Mouse (Mus musculus): ENCODE results near the gene Eef1b2. TPM values are rescaled to one million over a fixed set of nuclear protein-coding genes. Genes with fewer than 3 reads are reported as not detected.

Eef1b2 gene
- polyA plus RNA-seq, 1 experiment: 206 TPM

GRCm38 (mm10) chr1:63188536-63188935 lies 11.9 kb downstream of the Eef1b2 start:
- TF ChIP-seq GATA1 (IDR thresholded peaks at IDR 0.05; ENCODE audit: borderline replicate concordance, low read length) (no peak), FLI1 (IDR thresholded peaks at IDR 0.05; ENCODE audit: low read length) (no peak)
- H3K36me3 ChIP-seq (replicated peaks; ENCODE audit: low read length): peaks cover under 1% of the 10 kb centered on the region
- H3K9me3 ChIP-seq: no peaks in the 10 kb centered on the region
- peaks cover 6% of the 10 kb centered on the region for H3K27me3 ChIP-seq (replicated peaks)
- no peaks in the 10 kb centered on the region for H3K4me1 ChIP-seq
- H3K4me3 ChIP-seq (replicated peaks): no peak overlapping the region

GRCm38 (mm10) chr1:63190851-63191250 lies 14.2 kb downstream of the Eef1b2 start:
- no peaks in the 10 kb centered on the region for H3K4me1 ChIP-seq

GRCm38 (mm10) chr1:63192306-63193065 lies 15.9 kb downstream of the Eef1b2 start:
- Histone ChIP-seq H3K36me3 (replicated peaks; ENCODE audit: low read length) (no peaks in the 10 kb centered on the region), H3K4me3 (replicated peaks) (no peak overlapping the region), H3K4me1 (no peaks in the 10 kb centered on the region), H3K9me3 (no peaks in the 10 kb centered on the region), H3K27me3 (replicated peaks) (peaks cover 6% of the 10 kb centered on the region)
- TF ChIP-seq GATA1 (IDR thresholded peaks at IDR 0.05; ENCODE audit: borderline replicate concordance, low read length): no peak
- no peak for TF ChIP-seq FLI1 (IDR thresholded peaks at IDR 0.05; ENCODE audit: low read length)

More at GRCm38 (mm10) chr1:63190851-63191250, 14.2 kb downstream of the Eef1b2 start:
- Histone ChIP-seq H3K9me3 (no peaks in the 10 kb centered on the region), H3K27me3 (replicated peaks) (peaks cover 6% of the 10 kb centered on the region), H3K4me3 (replicated peaks) (no peak overlapping the region), H3K36me3 (replicated peaks; ENCODE audit: low read length) (no peaks in the 10 kb centered on the region)
- TF ChIP-seq FLI1 (IDR thresholded peaks at IDR 0.05; ENCODE audit: low read length) (no peak), GATA1 (IDR thresholded peaks at IDR 0.05; ENCODE audit: borderline replicate concordance, low read length) (no peak)

- H3K27me3 ChIP-seq (replicated peaks): no peaks in the 10 kb centered on the region
- no peak for TF ChIP-seq FLI1 (IDR thresholded peaks at IDR 0.05; ENCODE audit: low read length)
- no peak for TF ChIP-seq GATA1 (IDR thresholded peaks at IDR 0.05; ENCODE audit: borderline replicate concordance, low read length)
- H3K4me3 ChIP-seq (replicated peaks): no peak overlapping the region
- peaks cover 8% of the 10 kb centered on the region for H3K9me3 ChIP-seq
- no peaks in the 10 kb centered on the region for H3K4me1 ChIP-seq
- H3K36me3 ChIP-seq (replicated peaks; ENCODE audit: low read length): no peaks in the 10 kb centered on the region
Measured at GRCm38 (mm10) chr1:63195848-63196512, 19.4 kb downstream of the Eef1b2 start.

- H3K4me3 ChIP-seq (replicated peaks): no peak overlapping the region
- H3K36me3 ChIP-seq (replicated peaks; ENCODE audit: low read length): no peaks in the 10 kb centered on the region
- peaks cover 2% of the 10 kb centered on the region for H3K27me3 ChIP-seq (replicated peaks)
- H3K4me1 ChIP-seq: peaks cover 4% of the 10 kb centered on the region
- TF ChIP-seq FLI1 (IDR thresholded peaks at IDR 0.05; ENCODE audit: low read length) (no peak), GATA1 (IDR thresholded peaks at IDR 0.05; ENCODE audit: borderline replicate concordance, low read length) (no peak)
- H3K9me3 ChIP-seq: peaks cover 8% of the 10 kb centered on the region
Measured at GRCm38 (mm10) chr1:63199387-63199786, 22.8 kb downstream of the Eef1b2 start.

GRCm38 (mm10) chr1:63200322-63200721 lies 23.7 kb downstream of the Eef1b2 start:
- H3K36me3 ChIP-seq (replicated peaks; ENCODE audit: low read length): no peaks in the 10 kb centered on the region
- no peak overlapping the region for H3K4me3 ChIP-seq (replicated peaks)
- H3K27me3 ChIP-seq (replicated peaks): peaks cover 4% of the 10 kb centered on the region
- H3K4me1 ChIP-seq: peaks cover 6% of the 10 kb centered on the region
- TF ChIP-seq FLI1 (IDR thresholded peaks at IDR 0.05; ENCODE audit: low read length) (no peak), GATA1 (IDR thresholded peaks at IDR 0.05; ENCODE audit: borderline replicate concordance, low read length) (no peak)
- peaks cover 8% of the 10 kb centered on the region for H3K9me3 ChIP-seq

- Histone ChIP-seq H3K36me3 (replicated peaks; ENCODE audit: low read length) (no peaks in the 10 kb centered on the region), H3K4me1 (peaks cover 6% of the 10 kb centered on the region), H3K27me3 (replicated peaks) (peaks cover 4% of the 10 kb centered on the region), H3K9me3 (peaks cover 8% of the 10 kb centered on the region), H3K4me3 (replicated peaks) (no peak overlapping the region)
- TF ChIP-seq GATA1 (IDR thresholded peaks at IDR 0.05; ENCODE audit: borderline replicate concordance, low read length): no peak
- no peak for TF ChIP-seq FLI1 (IDR thresholded peaks at IDR 0.05; ENCODE audit: low read length)
Measured at GRCm38 (mm10) chr1:63201672-63202071, 25.0 kb downstream of the Eef1b2 start.

GRCm38 (mm10) chr1:63203471-63203870 lies 26.8 kb downstream of the Eef1b2 start:
- peaks cover 6% of the 10 kb centered on the region for H3K4me1 ChIP-seq
- H3K36me3 ChIP-seq (replicated peaks; ENCODE audit: low read length): no peaks in the 10 kb centered on the region
- H3K4me3 ChIP-seq (replicated peaks): no peak overlapping the region
- TF ChIP-seq GATA1 (IDR thresholded peaks at IDR 0.05; ENCODE audit: borderline replicate concordance, low read length): no peak
- no peak for TF ChIP-seq FLI1 (IDR thresholded peaks at IDR 0.05; ENCODE audit: low read length)
- H3K27me3 ChIP-seq (replicated peaks): peaks cover 4% of the 10 kb centered on the region
- peaks cover 8% of the 10 kb centered on the region for H3K9me3 ChIP-seq

- Histone ChIP-seq H3K9me3 (peaks cover 8% of the 10 kb centered on the region), H3K4me3 (replicated peaks) (no peak overlapping the region), H3K36me3 (replicated peaks; ENCODE audit: low read length) (no peaks in the 10 kb centered on the region), H3K27me3 (replicated peaks) (peaks cover 4% of the 10 kb centered on the region), H3K4me1 (peaks cover 6% of the 10 kb centered on the region)
- no peak for TF ChIP-seq FLI1 (IDR thresholded peaks at IDR 0.05; ENCODE audit: low read length)
- TF ChIP-seq GATA1 (IDR thresholded peaks at IDR 0.05; ENCODE audit: borderline replicate concordance, low read length): no peak
Measured at GRCm38 (mm10) chr1:63203950-63204659, 27.5 kb downstream of the Eef1b2 start.
